Mouse (Mus musculus) large intestine, adult 2 months (tissue): ENCODE results near the gene Atxn1. TPM values are rescaled to one million over a fixed set of nuclear protein-coding genes. Genes with fewer than 3 reads are reported as not detected.

Experiments used
- DNase-seq: peaks from one replicate; pipeline ENCODE4 v3.0.0-alpha.2; 2012; ENCODE audit warnings: low read depth, low spot score
- WGBS: fragments of 180-500 bp; shearing (Covaris S2); methylation state at CpG from one replicate; pipeline ENCODE4 v1.1.7; 2018; 5-methylcytosine and 5-hydroxymethylcytosine counted together
- polyA plus RNA-seq: library from polyadenylated mRNA; depleted of rRNA; stranded (reverse); fragments of >200 nt; gene quantifications from 2 replicates; pipeline ENCODE4 v1.2.3, GENCODE M21; 2012

Gene Atxn1
- polyA plus RNA-seq, 1 experiment = 6.3 TPM

DNA sequence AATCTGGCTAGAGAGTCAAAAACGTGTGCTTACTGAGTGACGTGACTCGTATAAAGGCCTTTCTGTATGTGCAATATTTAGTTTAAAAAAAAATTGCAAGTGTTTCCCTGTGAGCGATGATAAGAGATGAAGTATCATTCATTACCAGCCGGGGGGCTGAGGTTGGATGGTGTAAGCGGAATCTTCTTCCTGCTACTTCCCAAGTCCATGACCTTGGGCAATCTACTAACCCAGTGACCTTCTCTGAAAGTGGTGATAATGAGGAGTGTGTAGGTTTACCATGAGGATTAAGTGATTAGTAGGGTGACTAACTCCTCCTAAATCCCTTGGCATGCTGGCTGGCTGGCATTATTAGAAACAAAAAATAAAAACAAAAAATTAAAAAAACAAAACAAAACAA is 30.0 kb downstream of the Atxn1 start:
- WGBS = 88% methylated on average over 6 of the region's 6 CpGs
- DNase-seq = no peak

DNA sequence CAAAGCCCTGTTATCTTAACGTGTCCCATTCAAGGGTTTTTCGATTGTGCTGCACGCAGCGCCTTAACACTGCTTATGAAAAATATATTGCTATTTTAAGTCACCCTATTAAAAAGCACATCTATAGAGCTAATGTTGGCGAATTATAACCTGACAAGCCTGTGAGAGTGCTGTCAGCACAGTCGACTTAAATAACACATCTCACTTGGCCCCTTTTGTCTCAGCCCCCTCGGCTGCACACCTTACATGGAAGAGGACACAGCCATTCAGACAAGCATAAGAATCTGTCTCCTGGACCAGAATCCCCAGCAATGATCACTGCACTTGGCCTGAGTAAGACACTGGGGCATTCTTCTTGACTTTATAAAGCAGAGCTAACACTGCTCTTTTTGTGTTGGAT is 30.7 kb downstream of the Atxn1 start:
- no peak for DNase-seq
- 78% methylated on average over 7 of the region's 7 CpGs for WGBS

DNA sequence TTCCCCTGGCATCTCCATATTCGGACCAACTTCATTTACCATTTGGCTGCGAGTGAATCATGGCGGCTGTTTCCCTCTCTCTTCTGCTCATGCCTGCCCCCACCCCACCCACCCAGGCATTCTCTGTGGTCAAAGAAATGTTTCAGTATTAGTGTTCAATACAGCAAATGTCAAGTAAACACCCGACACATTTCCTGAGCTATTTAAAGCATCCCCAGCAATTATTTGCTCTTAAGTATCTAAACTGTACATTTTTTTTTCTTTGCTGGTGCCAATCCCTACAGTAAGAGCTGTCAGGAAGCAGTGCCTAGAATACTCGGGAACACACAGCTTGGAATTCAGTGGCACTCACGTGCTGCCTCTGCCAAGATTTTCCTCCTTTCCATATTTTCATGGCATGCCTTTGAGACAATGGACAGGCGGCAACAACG is 32.3 kb downstream of the Atxn1 start:
- 76% methylated on average over 8 of the region's 8 CpGs for WGBS
- DNase-seq = no peak

DNA sequence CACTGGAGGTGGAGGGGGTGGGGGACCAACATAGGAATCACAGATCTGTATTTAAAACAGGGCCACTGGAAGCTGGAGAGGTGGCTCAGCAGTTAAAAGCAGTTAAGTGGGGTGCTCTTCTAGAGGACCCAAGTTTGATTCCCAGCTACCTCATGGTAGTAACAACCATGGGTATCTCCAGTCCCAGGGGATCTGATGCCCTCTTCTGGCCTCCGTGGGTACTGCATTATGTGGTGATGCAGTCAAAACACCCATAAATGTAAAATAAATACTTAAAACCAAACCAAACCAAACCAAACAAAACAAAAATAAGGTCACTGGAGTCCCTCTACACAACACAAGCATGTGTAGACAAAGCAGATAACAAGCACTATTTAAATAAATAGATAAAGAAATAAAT is 32.9 kb downstream of the Atxn1 start:
- WGBS = 59% methylated on average over 1 of the region's 1 CpGs
- no peak for DNase-seq

DNA sequence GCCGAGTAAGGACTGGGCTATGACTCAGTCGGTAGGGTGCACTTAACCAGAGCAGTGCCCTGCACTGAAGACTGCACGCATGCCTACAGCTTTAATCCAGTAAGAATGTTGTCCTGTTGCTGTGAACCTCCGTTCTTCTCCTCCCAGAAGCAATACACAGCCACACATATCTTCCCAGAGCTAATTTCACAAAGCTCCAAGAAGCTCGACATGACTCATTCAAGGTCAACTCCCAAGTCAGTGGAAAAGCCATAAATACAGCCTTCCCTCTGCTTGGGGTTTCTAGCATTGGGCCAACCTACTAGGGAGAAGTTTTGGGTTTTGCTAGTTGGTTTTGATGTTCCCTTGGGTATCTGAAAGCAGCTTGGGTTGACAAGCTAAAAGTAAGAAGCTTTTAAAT is 33.6 kb downstream of the Atxn1 start:
- WGBS = 51% methylated on average over 5 of the region's 5 CpGs
- DNase-seq = no peak

DNA sequence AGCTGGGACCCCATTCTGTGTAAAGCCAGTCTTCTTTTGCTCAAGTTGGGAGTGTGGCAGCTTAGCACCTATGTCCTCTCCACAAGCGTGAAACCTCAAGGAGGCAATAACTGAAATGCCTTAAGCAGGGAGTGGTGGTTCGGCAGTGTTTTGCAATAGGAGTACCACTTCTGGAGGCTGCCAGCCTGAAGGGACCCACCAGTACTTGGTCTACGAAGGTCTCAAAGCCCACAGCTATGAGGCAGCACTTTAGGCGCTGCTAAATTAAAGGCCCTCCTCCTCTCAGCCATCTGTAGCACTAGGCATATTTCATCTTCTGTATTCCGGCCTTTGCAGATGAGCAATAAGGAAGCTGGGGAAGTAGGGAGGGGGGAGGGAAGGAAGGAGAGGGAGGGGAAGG is 35.1 kb downstream of the Atxn1 start:
- no peak for DNase-seq
- 61% methylated on average over 5 of the region's 5 CpGs for WGBS

DNA sequence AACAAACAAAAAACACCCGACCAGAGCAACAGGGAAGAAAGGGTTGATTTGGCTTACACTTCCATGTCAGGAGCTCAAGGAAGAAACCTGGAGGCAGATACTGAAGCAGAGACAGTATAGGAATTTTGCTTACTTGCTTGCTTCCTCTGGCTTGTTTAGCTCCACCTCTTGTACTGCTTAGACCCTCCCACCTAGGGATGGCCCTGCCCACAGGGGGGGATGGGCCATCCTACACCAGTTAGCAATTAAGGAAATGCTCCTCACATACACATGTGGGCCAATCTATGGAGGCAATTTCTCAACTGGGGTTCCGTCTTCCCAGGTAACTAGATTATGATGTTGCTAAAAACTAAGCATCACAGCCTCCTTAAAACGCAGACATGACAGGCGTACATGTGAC is 39.5 kb downstream of the Atxn1 start:
- no peak for DNase-seq
- 87% methylated on average over 4 of the region's 4 CpGs for WGBS

DNA sequence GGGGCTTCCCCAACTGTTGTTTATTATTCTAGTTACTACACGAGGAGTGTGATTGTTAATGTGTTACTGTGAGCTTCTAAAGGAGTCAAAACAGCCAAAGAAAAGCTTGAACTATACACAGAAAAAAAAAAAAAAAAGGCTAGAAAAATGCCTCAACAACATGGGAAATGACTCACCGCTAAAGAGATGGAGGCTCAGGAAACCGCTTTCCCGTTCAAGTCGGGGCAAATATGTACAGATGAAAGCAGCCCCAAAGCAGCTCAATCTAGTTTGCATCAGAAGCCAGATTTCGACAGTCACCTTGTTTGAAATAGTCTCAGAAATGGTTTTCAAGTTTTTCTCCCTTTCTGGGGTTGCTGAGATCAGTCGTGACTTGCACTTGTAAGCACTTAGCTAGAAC is 40.3 kb downstream of the Atxn1 start:
- no peak for DNase-seq
- WGBS = 63% methylated on average over 7 of the region's 7 CpGs

DNA sequence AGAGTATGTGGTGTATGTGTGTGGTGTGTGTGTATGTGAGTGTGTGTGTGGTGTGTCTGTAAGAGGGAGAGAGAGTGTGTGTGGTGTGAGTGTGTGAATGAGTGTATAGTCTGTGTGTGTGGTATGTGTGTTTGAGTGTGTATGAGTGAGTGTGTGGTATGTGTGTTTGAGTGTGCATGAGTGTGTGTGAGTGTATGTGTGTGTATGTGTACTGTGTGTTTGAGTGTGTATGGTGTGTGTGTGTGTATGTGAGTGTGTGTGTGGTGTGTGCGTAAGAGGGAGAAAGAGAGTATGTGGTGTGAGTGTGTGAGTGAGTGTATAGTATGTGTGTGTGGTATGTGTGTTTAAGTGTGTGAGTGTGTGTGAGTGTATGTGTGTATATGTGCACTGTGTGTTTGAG is 41.7 kb downstream of the Atxn1 start:
- 100% methylated on average over 1 of the region's 1 CpGs for WGBS
- DNase-seq = no peak

DNA sequence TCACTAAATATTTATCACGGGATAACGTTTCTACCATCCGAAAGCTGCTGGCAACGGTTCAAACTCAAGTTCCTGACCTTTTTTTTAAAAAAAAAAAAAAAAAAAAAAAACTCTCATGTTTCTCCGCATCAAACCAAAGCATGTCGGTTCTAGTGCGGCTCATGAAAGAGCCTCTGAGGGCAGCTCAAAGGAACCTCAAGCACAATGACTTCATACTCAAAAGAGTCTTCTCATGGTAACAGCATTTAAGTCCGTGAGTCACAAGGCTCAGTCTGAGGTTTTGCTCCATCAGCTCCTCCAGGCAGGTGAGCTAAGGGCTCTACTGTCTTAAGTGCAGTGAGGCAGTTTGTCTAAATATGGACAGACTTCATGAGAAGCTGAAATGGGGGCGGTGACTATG is 42.3 kb downstream of the Atxn1 start:
- 60% methylated on average over 9 of the region's 9 CpGs for WGBS
- no peak for DNase-seq

DNA sequence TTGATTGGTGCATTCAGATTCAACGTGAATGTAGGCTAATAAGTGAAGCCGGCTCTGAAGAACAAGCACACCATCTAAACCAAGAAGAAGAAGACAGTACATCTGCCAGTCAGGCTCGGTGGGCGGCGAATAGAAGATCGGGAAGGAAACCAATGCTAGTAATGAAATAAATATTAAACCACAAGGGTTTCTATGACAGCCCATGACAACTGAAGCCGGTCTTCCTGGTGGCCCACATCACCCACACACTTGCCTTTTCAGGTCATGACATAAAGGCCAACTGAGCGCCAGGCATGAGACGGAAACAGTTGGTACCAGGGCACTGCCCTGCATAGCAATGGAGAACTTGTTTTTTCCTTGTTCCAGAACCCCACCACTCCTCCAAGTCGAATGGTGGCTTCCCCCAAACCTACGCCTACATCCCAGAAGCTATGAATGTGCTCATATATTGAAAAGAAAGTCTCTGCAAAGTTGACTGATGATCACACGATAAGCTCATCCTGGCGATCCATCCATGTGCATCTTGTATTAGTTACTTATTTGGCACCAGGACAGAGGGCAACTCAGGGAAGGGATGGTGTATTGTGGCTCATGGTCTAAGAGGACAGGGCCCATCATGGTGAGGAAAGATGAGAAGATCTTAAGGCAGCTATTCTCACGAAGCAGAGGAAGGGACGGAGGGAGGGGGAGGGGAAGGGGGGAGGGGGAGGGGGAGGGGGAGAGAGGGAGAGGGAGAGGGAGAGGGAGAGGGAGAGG is 45.7 kb downstream of the Atxn1 start:
- WGBS = 93% methylated on average over 13 of the region's 15 CpGs
- DNase-seq = no peak

DNA sequence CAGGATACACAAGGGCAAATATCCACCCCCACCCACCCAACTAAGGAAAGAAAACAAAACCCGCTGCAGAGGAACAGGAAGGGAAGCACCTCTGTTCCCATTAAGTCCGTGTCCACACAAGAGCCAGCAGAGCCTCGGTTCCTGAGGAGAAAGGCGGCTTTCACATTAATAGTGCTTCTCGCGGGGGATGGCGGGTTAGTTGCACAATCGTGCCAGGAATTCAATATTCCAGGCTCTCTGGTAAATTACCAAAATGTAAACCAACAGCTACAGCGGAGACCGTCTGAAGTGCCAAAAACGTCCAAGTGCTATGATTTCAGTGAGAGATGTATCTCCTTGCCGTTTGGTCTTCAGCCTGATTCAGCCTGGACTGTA is 46.8 kb downstream of the Atxn1 start:
- no peak for DNase-seq
- 64% methylated on average over 12 of the region's 12 CpGs for WGBS

DNA sequence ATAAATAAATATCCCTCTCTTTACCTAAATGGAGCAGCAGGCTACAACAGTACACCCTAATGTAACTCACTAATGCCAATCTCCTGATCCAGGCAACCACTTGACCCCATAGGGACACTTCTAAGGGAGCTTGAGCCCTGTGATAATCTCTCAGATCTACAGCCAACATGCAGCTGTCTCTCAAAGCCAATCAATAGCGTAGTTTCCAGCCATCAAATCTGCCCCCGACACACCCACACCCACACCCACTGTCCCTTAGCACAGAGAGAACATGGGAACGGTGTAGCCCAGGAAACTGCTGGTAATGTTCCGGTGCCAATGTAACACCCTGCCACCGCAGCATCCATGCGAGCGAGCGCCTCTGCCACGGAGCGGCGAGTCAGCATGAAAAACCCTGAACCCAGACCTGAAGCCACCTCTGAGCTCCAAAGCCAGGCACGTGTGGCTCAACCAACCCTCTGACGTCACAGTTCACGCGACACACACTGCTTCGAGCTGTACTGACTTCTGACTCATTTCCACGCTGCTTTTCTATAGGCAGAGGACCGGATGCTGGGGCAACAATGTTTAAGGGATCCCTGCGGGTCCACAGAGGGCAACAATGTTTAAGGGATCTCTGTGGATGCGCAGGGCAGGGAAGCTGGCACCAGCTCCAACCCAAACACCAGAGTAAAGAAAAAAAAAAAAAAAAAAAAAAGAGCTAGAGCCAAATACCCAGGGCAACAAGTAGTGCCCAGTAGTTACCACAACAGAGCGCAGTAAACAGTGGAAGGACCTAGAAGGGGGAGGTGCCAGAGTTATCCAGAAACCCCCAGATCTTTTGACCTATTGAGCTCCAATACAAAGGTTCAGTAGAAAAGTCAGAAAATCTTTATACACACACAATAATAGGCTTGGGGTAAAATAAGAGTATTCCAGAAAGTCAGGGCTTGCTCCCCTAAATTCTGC is 47.5 kb downstream of the Atxn1 start:
- 89% methylated on average over 21 of the region's 21 CpGs for WGBS
- DNase-seq = no peak

DNA sequence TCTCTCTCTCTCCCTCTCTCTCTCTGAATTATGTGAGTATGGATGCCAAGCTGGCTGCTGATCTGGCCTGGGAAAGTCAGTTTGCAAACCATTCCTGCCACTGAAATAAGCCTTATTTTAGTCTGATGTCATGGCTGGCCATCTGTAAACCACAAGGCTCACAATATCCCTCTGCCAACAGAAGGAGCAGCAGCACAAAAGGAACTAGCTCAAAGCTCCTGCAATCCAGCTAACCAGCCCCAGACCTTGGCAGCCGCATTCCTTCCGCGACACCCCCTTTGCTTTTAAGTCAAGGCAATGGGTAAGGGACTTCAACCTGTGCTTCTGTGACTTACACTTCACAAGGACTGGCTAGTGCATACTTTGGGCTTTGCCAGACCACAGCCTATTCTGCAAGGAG is 48.9 kb downstream of the Atxn1 start:
- WGBS = 99% methylated on average over 3 of the region's 3 CpGs
- no peak for DNase-seq

DNA sequence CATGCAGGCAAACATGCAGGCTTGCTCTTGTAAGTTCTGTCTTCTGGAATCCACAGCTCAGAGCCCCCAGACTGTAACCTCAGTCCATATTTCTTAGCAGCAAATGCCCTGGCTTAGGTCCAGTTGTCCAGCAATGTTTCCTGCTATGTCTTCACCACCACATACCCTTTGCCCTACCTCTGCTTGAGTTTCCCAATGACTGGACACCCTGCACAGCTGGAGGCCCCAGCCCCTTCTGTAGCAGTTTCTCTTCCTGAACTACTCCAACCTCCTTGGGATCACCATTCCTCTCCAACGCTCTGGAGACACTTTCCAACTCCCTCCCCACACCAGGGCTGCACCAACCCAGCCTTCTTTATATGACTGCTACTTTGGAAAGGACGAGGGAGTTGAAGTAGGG is 49.8 kb downstream of the Atxn1 start:
- 66% methylated on average over 2 of the region's 2 CpGs for WGBS
- DNase-seq = no peak

DNA sequence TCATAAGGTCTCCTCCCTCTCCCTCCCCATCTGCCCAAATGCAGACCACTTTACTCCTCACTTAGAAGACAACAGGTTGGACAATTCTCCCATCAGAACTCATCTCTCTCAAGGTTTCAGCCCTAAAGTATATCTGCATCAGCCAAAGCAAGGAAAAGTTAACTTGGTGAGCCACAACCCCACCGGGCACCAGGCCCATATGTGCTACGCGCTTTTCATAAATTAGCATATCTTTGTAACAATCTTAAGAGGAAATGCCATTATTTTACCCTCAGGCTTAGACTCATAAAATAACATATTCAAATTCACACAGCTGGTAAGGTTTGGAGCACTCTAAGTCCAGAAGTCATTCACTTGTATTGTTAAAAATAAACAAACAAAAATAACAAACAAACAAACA is 50.7 kb downstream of the Atxn1 start:
- 82% methylated on average over 3 of the region's 3 CpGs for WGBS
- DNase-seq = no peak

DNA sequence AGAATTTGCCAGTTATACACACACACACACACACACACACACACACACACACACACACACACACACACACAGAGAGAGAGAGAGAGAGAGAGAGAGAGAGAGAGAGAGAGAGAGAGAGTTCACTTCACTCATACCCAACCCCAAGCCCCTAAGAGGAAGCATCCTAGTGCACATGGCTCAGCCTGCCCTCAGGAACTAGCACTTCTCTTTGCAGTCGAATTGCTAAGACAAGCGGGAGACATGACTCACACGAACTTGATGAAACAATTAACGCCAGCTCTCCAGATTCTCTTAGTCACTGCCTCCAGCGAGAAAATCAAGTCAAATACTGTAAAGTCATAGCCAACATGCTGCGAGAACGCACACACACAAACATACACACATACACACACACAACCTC is 53.0 kb downstream of the Atxn1 start:
- 71% methylated on average over 7 of the region's 7 CpGs for WGBS
- no peak for DNase-seq

DNA sequence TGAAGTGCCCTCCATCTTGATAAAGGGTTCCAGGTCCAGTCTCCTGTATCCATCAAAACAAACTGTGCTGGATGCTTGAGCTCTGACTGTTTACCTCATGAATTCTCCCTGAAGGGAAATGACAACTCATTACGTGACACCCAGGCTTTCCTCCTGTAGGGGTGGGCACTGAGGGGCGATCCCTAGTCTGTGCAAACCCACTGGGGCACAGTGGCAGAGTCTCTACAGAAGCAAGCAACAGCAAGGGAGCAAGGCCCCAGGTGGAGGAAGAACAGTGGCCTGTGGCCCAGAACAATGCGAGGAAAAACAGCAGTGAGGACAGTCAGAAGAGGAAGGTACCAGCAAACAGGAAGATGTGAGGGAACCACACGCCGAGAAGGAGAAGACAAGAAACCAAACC is 53.7 kb downstream of the Atxn1 start:
- WGBS = 82% methylated on average over 5 of the region's 5 CpGs
- DNase-seq = no peak

DNA sequence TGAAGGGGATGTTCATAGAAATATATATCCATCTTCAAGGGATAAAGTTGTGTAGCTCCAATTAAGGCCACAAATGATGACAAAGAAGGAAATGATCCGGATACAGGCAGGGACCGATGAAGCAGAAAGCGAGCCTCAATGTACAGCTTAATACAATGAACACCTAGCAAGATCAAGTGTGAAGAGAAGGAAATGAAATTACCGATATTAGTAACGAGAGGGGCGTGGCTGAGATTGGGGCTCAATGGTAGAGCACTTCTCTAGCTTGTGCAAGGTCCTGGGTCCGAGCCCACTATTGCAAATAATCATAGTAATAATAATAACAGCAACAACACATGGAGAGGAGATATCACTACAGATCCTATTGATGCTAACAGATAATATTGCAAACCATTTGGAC is 54.5 kb downstream of the Atxn1 start:
- no peak for DNase-seq

DNA sequence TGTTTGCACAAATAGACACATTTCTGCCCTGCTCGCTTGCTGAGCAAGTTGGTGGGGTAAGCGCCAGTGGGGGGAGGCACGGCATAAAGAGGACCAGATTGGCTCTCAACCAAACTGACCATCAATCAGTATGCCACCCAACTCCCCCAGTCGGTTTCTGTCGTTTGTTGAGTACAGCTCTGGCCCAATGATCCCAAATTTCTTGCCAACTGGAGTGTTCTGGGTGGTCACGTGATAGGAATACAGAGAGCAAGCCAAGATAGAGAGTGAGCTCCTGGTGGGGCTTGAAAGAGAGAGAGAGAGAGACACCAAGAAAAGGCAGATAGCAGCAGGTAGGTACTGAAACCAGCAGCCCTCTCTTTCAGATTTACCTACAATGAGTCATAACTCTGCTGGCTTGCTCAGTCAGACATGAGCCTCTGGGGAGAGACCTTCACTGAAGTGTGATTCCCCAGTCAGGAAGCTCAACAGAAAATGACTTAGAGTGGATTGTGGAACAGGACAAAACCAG is 57.6 kb downstream of the Atxn1 start:
- no peak for DNase-seq
- WGBS = 63% methylated on average over 6 of the region's 6 CpGs

More for the DNA sequence above, 54.5 kb downstream of the Atxn1 start:
- 93% methylated on average over 7 of the region's 7 CpGs for WGBS
